Mouse (Mus musculus): ENCODE results near the gene Rnf214.
"Not testable (repeated sequence)": the region's sequence is repeated elsewhere in the genome, so short reads cannot be mapped to it uniquely, and the experiment has no call there.

Gene Rnf214

GRCm38 (mm10) chr9:45850528-45851155 is 56.1 kb downstream of the Rnf214 start:
- peak; percentile 57 for DNase-seq (ENCODE audit: low spot score)

DNA sequence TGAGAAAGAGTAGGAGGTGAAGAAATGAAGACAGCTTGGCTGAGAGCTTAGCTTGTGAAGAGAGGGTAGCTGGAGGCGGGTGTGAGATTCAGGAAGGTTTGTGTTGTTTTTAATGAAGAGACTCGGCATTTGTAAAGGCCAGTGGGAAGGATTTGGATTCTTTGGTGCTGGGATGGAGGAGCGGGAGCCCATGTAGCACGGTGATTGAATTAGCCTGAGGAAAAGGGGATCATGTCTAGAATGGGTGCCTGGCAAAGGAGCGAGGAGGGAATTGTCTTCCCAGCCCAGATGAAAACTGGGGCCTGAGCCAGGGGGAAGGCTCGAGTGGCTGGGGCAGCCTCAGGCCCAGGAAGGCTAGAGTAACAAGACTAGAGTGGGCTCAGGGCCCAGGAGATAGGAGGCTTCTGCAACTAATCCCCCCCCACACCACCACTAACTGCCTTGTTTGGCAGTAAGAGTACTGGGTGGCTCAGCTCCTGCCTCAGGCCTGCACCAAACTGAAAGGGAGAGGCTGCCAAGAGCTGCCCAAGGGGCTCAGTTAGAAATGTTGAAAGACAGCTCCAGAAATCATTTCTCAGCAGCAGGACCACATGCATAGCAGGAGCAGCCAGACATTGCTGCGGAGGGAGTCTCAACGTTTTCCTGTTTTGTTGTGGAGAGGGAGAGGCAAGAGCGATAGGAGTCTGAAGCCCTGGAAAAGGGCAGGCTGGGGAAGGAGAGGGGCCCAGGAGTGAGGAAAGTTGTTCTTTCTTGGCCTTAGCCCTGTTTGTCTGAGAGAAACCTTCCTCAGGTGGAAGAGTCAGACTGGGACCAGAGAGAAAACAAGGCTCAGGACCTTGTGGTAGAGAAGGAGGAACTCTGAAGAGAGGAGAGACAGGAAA is 56.9 kb downstream of the Rnf214 start:
- DNase-seq (ENCODE audit: low spot score), result peak; percentile 64

GRCm38 (mm10) chr9:45846891-45847460 is 59.7 kb downstream of the Rnf214 start:
- no peak for DNase-seq (ENCODE audit: low spot score)

DNA sequence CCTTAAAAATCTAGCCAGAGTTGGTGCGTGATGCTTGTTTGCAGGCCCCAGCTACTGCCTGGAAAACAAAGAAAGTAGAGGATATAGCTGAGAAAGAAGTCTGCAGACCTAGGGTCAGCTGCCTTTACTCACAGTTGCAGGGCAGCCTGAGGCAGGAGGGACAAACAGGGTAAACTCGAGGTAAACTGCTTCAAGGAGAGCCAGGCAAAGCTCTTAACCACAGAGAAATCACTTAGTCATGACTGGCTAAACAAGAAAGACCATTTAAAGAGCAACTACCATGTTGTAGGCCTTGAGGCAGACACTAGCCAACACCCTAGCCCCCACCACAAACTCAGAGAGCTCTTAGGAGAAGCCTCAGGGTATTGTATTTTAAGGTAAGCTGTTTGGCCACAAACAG is 60.5 kb downstream of the Rnf214 start:
- DNase-seq (ENCODE audit: low spot score), result not testable (repeated sequence)

- DNase-seq (ENCODE audit: low spot score), result no peak
Measured at GRCm38 (mm10) chr9:45845541-45845940, 61.2 kb downstream of the Rnf214 start.

- DNase-seq (ENCODE audit: low spot score), result no peak
Measured at GRCm38 (mm10) chr9:45843780-45844179, 62.9 kb downstream of the Rnf214 start.

- DNase-seq (ENCODE audit: low spot score), result no peak
Measured at GRCm38 (mm10) chr9:45843007-45843406, 63.7 kb downstream of the Rnf214 start.

- DNase-seq (ENCODE audit: low spot score), result no peak
Measured at GRCm38 (mm10) chr9:45841458-45841857, 65.3 kb downstream of the Rnf214 start.

DNA sequence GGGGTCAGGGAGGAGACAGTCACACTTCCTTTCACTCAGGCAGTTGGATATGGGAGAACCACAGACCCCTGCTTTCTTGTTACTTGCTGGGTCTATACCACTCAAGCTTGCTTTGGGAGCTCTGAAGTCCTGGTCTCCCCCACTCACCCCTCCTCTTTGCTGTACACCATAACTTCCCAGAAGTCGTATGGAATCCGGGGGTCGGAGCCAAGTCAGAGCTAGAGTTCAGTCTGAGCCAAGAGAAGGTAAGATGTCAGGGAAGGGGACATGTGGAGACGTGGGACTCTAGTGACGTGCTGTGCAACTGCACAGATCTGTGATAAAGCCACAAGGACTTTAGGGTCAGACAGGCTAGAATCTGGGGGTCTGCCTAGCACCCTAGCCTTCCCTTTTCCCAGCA is 66.4 kb downstream of the Rnf214 start:
- no peak for DNase-seq (ENCODE audit: low spot score)

GRCm38 (mm10) chr9:45839982-45840300 is 66.8 kb downstream of the Rnf214 start:
- DNase-seq (ENCODE audit: low spot score), result no peak

GRCm38 (mm10) chr9:45839139-45839981 is 67.4 kb downstream of the Rnf214 start:
- DNase-seq (ENCODE audit: low spot score), result peak; percentile 63

- DNase-seq (ENCODE audit: low spot score), result peak; percentile 84
Measured at GRCm38 (mm10) chr9:45838434-45839138, 68.1 kb downstream of the Rnf214 start, which contains the start of gene Bace1. TSS of gene Bace1 (plus strand) at chr9:45838580.

DNA sequence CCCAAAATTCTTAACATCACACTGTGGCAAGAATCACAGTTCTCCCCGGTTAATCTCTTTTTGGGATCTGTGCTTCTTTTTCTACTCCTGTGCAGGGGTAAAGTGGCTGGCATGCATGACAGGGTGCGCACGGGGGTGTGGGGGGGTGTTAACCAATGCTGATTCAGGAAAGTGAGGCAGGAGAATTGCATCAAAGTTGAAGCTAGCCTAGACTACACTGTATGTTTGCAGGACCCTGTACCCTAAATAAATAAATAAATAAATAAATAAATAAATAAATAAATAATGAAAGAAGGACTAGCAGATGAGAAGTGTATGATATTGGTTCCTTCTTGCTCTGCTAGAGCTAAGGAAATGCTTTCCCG is 68.7 kb downstream of the Rnf214 start:
- DNase-seq (ENCODE audit: low spot score), result no peak

DNA sequence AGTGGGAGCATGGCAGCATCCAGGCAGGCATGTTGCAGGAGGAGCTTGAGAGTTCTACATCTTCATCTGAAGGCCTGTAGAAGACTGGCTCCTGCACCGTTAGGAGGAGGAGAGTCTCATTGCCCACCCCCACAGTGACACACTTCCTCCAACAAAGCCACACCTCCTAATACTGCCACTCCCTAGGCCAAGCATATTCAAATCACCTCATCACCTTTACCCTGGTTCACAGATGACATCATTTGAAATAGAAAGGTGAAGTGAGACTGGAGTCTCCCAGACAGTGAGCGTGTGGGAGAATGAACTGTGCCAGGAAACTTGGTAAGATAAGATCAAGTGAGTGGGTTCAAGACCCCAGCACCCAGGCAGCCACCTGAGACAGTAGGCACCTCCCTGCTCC is 73.2 kb downstream of the Rnf214 start:
- no peak for DNase-seq (ENCODE audit: low spot score)

GRCm38 (mm10) chr9:45832898-45833297 is 73.8 kb downstream of the Rnf214 start:
- DNase-seq (ENCODE audit: low spot score), result no peak

GRCm38 (mm10) chr9:45829107-45829506 is 77.6 kb downstream of the Rnf214 start:
- DNase-seq (ENCODE audit: low spot score), result peak; percentile 81

- DNase-seq (ENCODE audit: low spot score), result peak; percentile 82
Measured at GRCm38 (mm10) chr9:45828291-45828963, 78.3 kb downstream of the Rnf214 start, which contains the start of gene Cep164. TSS of gene Cep164 (minus strand) at chr9:45828691.

GRCm38 (mm10) chr9:45827663-45828290 is 78.9 kb downstream of the Rnf214 start:
- peak; percentile 63 for DNase-seq (ENCODE audit: low spot score)

DNA sequence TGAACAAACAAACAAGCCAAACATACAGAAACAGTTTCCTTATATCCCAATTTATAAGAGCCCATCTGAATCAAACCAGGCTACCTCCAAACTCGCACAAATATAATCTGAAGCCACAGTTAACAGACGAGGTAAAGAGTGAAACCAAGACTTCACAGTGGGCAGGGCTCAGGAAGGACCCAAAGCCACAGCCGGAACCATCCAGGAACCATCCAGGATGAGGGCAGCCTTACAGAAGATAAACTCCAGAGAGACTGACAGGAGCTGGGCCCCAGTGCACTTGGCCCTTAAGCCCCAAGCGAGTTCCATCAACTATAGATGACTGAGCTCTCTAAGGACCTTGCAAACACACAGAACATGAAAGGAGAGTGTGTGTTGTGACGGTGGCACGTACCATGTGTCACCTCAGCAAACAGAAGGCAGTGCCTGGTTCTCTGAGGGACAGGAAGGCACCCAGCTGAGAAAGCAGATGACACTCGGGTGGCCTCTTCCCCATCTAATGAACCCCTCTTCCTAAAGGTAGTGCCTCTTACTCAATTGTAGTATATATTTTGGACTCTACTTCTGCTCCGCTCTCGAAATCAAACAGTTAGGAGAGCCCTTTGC is 88.2 kb downstream of the Rnf214 start:
- no peak for DNase-seq (ENCODE audit: low spot score)

- no peak for DNase-seq (ENCODE audit: low spot score)
Measured at GRCm38 (mm10) chr9:45815525-45815924, 91.2 kb downstream of the Rnf214 start.

Measured in testis, postnatal 10 days (tissue).